Mouse (Mus musculus) liver, embryonic 11.5 days (tissue): ENCODE results near the gene Plekho1. TPM values are rescaled to one million over a fixed set of nuclear protein-coding genes. Genes with fewer than 3 reads are reported as not detected.

Source experiments
- ATAC-seq: fragments of 200-750 bp; cut with Nextera tagmentation; replicated peaks from 2 replicates; pipeline ENCODE4 v1.8.0; 2017; ENCODE audit warnings: moderate number of reproducible peaks, mild to moderate bottlenecking, moderate TSS enrichment, moderate library complexity; ENCODE audit not compliant: low FRiP score
- DNase-seq: peaks from one replicate; pipeline ENCODE4 v3.0.0-alpha.2; 2017; ENCODE audit warnings: low spot score
- H3K27ac ChIP-seq: fragments of 300-500 bp; sonication (generic); 2 replicates; pipeline ENCODE4 v1.5.1; 2014; ENCODE audit warnings: mild to moderate bottlenecking, low read depth, low read length, control low read depth
- H3K27me3 ChIP-seq: fragments of 300-500 bp; sonication (generic); replicated peaks from 2 replicates; pipeline ENCODE4 v1.6.1; 2014; ENCODE audit warnings: low read length, mixed read lengths; ENCODE audit not compliant: control insufficient read depth, insufficient read depth
- H3K36me3 ChIP-seq: fragments of 300-500 bp; sonication (generic); 2 replicates; pipeline ENCODE4 v1.6.1; 2014; ENCODE audit warnings: mild to moderate bottlenecking, low read length, moderate library complexity, mixed read lengths; ENCODE audit not compliant: control insufficient read depth, insufficient read depth
- H3K4me1 ChIP-seq: fragments of 300-500 bp; sonication (generic); replicated peaks from 2 replicates; pipeline ENCODE4 v1.6.1; 2014; ENCODE audit warnings: low read length, mixed read lengths; ENCODE audit not compliant: control insufficient read depth, insufficient read depth
- H3K4me2 ChIP-seq: fragments of 300-500 bp; sonication (generic); 2 replicates; pipeline ENCODE4 v1.6.1; 2014; ENCODE audit warnings: mild to moderate bottlenecking, control low read depth, moderate library complexity
- H3K4me3 ChIP-seq: fragments of 300-500 bp; sonication (generic); 2 replicates; pipeline ENCODE4 v1.5.1; 2014; ENCODE audit warnings: low read depth, low read length, control low read depth
- H3K9ac ChIP-seq: fragments of 300-500 bp; sonication (generic); 2 replicates; pipeline ENCODE4 v1.6.1; 2014; ENCODE audit warnings: low read depth, low read length, control low read depth
- H3K9me3 ChIP-seq: fragments of 300-500 bp; sonication (generic); 2 replicates; pipeline ENCODE4 v1.6.1; 2016; ENCODE audit warnings: low read length, inconsistent platforms, mixed read lengths; ENCODE audit not compliant: control insufficient read depth
- WGBS: fragments of 180-500 bp; shearing (Covaris S2); extraction: QIAGEN DNeasy Blood & Tissue Kit; methylation state at CpG from one replicate; pipeline ENCODE4 v1.1.7; 2014; 5-methylcytosine and 5-hydroxymethylcytosine counted together
- polyA plus RNA-seq: library from polyadenylated mRNA; unstranded; fragments of >200 nt; fragmentation: Nextera tagmentation; extraction: Ambion mirVana; gene quantifications from 2 replicates; pipeline ENCODE4 v1.2.1, GENCODE M21; 2014

The Plekho1 gene
- polyA plus RNA-seq, 1 experiment from 2014 or later: 22.9 TPM

DNA sequence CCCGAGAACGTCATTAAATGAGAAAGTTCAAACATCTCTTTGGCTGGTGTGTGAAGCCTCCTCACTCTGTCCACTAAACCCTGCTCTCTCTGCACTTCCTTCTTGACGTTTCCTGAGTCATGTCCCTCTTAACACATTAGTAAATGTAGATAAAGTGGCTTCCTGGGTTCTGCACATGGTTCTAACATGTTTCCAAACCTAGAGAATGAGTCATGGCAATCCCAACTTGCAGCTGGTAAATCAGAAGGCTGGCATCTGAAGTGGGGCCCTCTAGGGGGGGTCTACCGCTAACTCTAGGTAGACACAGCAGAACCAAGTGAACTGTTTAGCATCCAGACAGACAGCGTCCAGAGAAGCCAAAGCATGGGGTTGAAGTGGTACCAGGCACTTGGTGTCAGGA is 21.7 kb upstream of the Plekho1 start:
- Histone ChIP-seq H3K4me3 (no peak overlapping the region), H3K27ac (no peak overlapping the region)
- 59% methylated on average over 5 of the region's 5 CpGs for WGBS

DNA sequence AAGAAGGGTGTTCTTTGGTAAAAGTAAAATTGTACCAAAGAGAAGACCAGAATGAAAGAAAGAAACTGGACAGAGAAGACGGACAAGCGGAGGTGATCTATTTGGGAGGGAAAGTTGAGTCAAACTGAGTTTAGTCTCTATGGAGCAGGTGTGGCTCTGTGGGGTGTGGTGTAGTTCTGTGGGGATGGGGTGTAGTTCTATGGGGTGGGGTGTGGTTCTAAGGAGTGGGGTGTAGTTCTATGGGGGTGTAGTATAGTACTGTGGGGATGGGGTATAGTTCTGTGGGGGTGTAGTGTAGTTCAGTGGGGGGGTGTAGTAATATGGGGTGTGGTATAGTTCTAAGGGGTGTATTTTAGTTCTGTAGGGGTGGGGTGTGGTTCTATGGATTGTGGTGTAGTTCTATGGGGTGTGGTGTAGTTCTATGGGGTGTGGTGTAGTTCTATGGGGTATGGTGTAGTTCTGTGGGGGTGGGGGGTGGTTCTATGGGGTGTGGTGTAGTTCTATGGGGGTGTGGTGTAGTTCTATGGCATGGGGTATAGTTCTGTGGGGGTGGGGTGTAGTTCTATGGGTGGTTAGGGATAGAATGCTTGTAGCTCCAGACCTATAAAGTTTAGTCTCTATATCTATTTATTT is 20.6 kb upstream of the Plekho1 start:
- ATAC-seq (no peak), DNase-seq (no peak)
- no peak overlapping the region for H3K27ac ChIP-seq
- H3K9me3 ChIP-seq: no peaks in the 10 kb centered on the region
- 92% methylated on average over 2 of the region's 2 CpGs for WGBS
- H3K4me2 ChIP-seq: no peak overlapping the region
- H3K4me3 ChIP-seq: no peak overlapping the region
- no peaks in the 10 kb centered on the region for H3K27me3 ChIP-seq
- H3K9ac ChIP-seq: no peak overlapping the region
- peaks cover 5% of the 10 kb centered on the region for H3K4me1 ChIP-seq
- H3K36me3 ChIP-seq: no peaks in the 10 kb centered on the region

More for the DNA sequence above, 21.7 kb upstream of the Plekho1 start:
- H3K9me3 ChIP-seq: no peaks in the 10 kb centered on the region
- ATAC-seq: no peak
- peaks cover 11% of the 10 kb centered on the region for H3K4me1 ChIP-seq
- no peak overlapping the region for H3K4me2 ChIP-seq
- H3K9ac ChIP-seq: no peak overlapping the region
- no peak for DNase-seq
- no peaks in the 10 kb centered on the region for H3K36me3 ChIP-seq
- H3K27me3 ChIP-seq: no peaks in the 10 kb centered on the region

DNA sequence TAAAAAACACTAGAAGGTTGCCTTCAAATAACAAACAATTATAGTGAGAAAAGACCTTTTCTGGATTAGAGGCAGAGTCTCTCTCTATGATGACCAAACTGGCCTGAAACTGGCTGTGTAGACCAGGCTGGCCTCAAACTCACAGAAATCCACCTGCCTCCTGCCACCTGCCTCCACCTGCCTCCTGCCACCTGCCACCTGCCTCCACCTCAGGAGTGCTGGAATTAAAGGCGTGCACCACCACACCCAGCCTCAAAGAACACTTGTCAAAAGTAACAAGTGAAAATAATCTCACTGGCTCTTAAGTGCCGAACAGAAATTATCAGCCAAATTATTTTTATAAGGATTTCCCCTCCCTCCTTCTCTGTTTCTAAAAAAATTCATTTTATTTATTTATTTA is 19.9 kb upstream of the Plekho1 start:
- H3K4me3 ChIP-seq: no peak overlapping the region
- 75% methylated on average over 2 of the region's 2 CpGs for WGBS
- ATAC-seq (no peak), DNase-seq (no peak)
- no peaks in the 10 kb centered on the region for H3K36me3 ChIP-seq
- no peaks in the 10 kb centered on the region for H3K27me3 ChIP-seq
- no peak overlapping the region for H3K27ac ChIP-seq
- H3K9ac ChIP-seq: no peak overlapping the region
- H3K9me3 ChIP-seq: no peaks in the 10 kb centered on the region
- no peaks in the 10 kb centered on the region; the same call in none of the 2 replicates for H3K4me1 ChIP-seq
- H3K4me2 ChIP-seq: no peak overlapping the region

DNA sequence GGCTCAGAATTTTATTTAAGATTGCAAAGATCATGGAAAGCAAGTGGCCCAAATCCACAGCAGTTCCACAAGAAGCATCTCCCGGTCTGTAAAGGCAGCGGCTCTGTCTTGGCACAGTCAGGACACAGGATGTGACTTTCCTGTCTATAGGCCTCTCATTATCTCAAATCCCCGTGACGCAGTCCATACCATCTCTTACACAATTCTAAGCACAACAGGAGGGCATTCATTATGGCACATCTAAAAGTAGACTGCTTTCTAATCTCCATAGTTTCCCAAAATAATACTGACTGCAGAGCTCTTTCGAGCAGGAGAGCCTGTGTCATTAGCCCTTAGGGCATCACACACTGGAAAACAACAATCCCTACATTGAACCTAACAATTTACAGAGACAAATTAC is 17.0 kb upstream of the Plekho1 start:
- Histone ChIP-seq H3K9me3 (no peaks in the 10 kb centered on the region), H3K36me3 (no peaks in the 10 kb centered on the region), H3K27ac (no peak overlapping the region), H3K27me3 (no peaks in the 10 kb centered on the region), H3K9ac (no peak overlapping the region), H3K4me1 (no peaks in the 10 kb centered on the region; the same call in none of the 2 replicates), H3K4me2 (no peak overlapping the region), H3K4me3 (no peak overlapping the region)
- ATAC-seq (no peak), DNase-seq (no peak)
- WGBS: 79% methylated on average over 5 of the region's 5 CpGs

DNA sequence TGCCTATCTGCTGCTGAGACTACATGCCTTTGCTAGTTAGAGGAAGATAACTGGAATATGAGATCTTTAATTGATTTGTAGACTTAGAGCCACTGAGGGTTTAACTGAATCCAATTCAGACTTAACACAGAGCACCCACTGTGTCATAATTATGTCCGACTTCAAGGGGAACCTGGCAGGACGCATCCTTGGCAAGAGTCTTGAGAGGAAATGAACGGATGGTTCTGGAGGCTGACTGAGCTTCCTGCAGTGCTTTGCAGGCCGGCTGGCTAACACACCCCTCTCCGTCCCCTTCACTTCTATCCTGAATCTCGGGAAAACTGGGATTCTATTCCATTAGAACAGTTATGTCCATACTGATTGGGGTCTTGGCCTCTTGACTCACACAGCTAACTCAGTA is 12.7 kb upstream of the Plekho1 start:
- Histone ChIP-seq H3K4me3 (no peak overlapping the region), H3K4me1 (no peaks in the 10 kb centered on the region), H3K9me3 (no peaks in the 10 kb centered on the region), H3K27me3 (no peaks in the 10 kb centered on the region), H3K4me2 (no peak overlapping the region), H3K9ac (no peak overlapping the region), H3K27ac (no peak overlapping the region), H3K36me3 (no peaks in the 10 kb centered on the region)
- 75% methylated on average over 6 of the region's 6 CpGs for WGBS
- no peak for ATAC-seq
- DNase-seq: no peak

DNA sequence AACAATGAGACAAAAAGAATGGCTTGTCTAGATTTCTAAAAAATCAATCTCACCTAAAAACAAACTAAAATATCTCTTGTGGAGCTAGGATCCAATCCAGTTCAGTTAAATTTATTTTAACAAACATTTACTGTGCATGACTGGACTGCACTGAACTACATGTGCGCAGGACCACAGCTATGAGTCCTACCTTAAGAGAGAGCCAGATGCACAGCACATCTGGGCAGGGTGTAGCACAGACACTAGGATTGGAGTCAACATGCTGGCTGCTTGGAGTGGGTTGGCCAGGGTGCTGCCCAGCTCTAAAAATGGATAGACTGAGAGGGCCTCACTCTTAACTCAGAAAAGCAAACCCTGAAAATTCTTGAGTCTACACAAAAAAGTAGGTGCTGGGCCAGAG is 5.8 kb upstream of the Plekho1 start:
- no peaks in the 10 kb centered on the region; the same call in 1 of the 2 replicates for H3K27me3 ChIP-seq
- DNase-seq: no peak
- no peaks in the 10 kb centered on the region for H3K36me3 ChIP-seq
- no peak overlapping the region for H3K4me3 ChIP-seq
- H3K9me3 ChIP-seq: no peaks in the 10 kb centered on the region
- no peak overlapping the region for H3K9ac ChIP-seq
- H3K4me1 ChIP-seq: peaks cover 37% of the 10 kb centered on the region
- no peak for ATAC-seq
- H3K27ac ChIP-seq: no peak overlapping the region
- H3K4me2 ChIP-seq: no peak overlapping the region
- 98% methylated on average over 1 of the region's 1 CpGs for WGBS

DNA sequence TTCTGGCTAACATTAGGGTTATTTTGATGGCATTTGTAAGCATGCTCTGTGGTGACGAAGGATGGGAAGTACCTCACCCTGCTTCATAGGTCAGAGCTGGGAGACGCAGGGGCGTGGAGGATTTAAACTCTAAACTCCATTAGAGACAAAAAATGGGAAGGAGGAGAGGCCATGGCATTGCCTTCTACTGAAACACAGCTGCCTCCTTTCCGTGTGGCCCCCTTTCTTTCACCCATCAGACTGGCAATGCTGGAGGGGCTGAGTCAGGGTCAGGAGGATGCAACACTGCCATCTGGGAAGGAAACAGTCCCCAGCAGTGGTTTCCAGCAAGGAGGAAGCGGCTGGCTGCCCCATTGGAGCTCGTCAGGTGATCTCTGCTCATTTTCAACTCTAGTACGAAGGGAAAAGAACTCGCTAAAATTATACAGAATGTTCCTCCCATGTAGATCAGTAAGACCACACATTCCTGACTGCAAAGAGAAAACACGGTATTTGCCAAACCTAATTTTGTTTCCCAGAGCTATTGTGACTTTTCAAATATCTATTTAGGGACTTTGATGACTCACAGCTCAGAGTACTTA is 5.2 kb upstream of the Plekho1 start:
- H3K4me2 ChIP-seq: no peak overlapping the region
- 53% methylated on average over 9 of the region's 9 CpGs for WGBS
- H3K9me3 ChIP-seq: no peaks in the 10 kb centered on the region
- H3K27me3 ChIP-seq: no peaks in the 10 kb centered on the region; the same call in 1 of the 2 replicates
- no peak overlapping the region for H3K4me3 ChIP-seq
- H3K36me3 ChIP-seq: no peaks in the 10 kb centered on the region
- peaks cover 42% of the 10 kb centered on the region for H3K4me1 ChIP-seq
- no peak for ATAC-seq
- DNase-seq: no peak
- H3K9ac ChIP-seq: no peak overlapping the region
- H3K27ac ChIP-seq: no peak overlapping the region

DNA sequence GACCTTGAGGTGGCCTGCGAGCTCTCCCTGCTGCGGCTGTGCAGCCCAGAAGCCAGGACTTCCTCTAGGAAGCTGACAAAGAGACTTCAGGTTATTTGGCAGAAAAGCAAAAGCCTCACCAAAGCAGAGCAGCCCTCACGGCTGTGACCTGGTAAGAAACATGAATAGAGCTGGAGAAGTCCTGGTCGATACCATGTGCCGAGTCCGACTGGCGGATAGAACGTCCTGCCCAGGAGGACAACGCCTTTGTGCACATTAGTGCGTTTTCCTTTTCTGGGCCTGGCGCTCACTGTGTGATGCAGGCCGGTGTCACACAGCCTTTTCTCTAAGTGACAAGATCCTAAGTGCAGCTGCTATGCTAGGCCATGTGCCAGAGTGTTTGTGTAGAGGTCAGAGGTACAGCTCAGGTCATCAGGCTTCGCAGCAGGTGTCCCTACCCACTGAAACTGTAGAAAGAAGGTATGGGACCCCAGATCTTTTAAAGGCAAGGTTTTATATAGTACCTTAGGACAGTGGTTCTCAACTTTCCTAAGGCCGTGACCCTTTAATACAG is 4.4 kb upstream of the Plekho1 start:
- DNase-seq: no peak
- Histone ChIP-seq H3K4me2 (peak overlapping the region; percentile 8), H3K4me1 (peaks cover 43% of the 10 kb centered on the region), H3K27ac (peak overlapping the region; percentile 69), H3K9ac (peak overlapping the region; percentile 16; the same call in 1 of the 2 replicates), H3K27me3 (no peaks in the 10 kb centered on the region; the same call in 1 of the 2 replicates), H3K36me3 (no peaks in the 10 kb centered on the region), H3K4me3 (no peak overlapping the region), H3K9me3 (no peaks in the 10 kb centered on the region)
- no peak for ATAC-seq
- 75% methylated on average over 14 of the region's 14 CpGs for whole genome bisulfite sequencing
